Mouse (Mus musculus) stomach, embryonic 15.5 days (tissue): ENCODE results near the gene Zfp637. TPM values are rescaled to one million over a fixed set of nuclear protein-coding genes. Genes with fewer than 3 reads are reported as not detected.
"Not testable (repeated sequence)": the region's sequence is repeated elsewhere in the genome, so short reads cannot be mapped to it uniquely, and the experiment has no call there.

Experiments
- ATAC-seq: fragments of 200-750 bp; cut with Nextera tagmentation; 2 replicates; pipeline ENCODE4 v1.8.0; 2017; ENCODE audit warnings: low read depth, moderate number of reproducible peaks, moderate TSS enrichment; ENCODE audit not compliant: insufficient read depth, low FRiP score
- H3K27ac ChIP-seq: fragments of 300-500 bp; sonication (generic); 2 replicates; pipeline ENCODE4 v1.5.1; 2015; ENCODE audit warnings: mild to moderate bottlenecking, inconsistent platforms
- H3K27me3 ChIP-seq: fragments of 300-500 bp; sonication (generic); replicated peaks from 2 replicates; pipeline ENCODE4 v1.6.1; 2015; ENCODE audit warnings: inconsistent platforms
- H3K36me3 ChIP-seq: fragments of 300-500 bp; sonication (generic); 2 replicates; pipeline ENCODE4 v1.6.1; 2015; ENCODE audit warnings: inconsistent platforms
- H3K4me1 ChIP-seq: fragments of 300-500 bp; sonication (generic); 2 replicates; pipeline ENCODE4 v1.6.1; 2015; ENCODE audit warnings: inconsistent platforms
- H3K4me2 ChIP-seq: fragments of 300-500 bp; sonication (generic); 2 replicates; pipeline ENCODE4 v1.6.1; 2015; ENCODE audit warnings: mild to moderate bottlenecking, inconsistent platforms
- H3K4me3 ChIP-seq: fragments of 300-500 bp; sonication (generic); replicated peaks from 2 replicates; pipeline ENCODE4 v1.5.1; 2015; ENCODE audit warnings: inconsistent platforms
- H3K9ac ChIP-seq: fragments of 300-500 bp; sonication (generic); 2 replicates; pipeline ENCODE4 v1.6.1; 2015; ENCODE audit warnings: inconsistent platforms
- H3K9me3 ChIP-seq: fragments of 300-500 bp; sonication (generic); 2 replicates; pipeline ENCODE4 v1.6.1; 2016; ENCODE audit warnings: inconsistent platforms
- WGBS: fragments of 180-500 bp; shearing (Covaris S2); methylation state at CpG from one replicate; pipeline ENCODE4 v1.1.7; 2015; 5-methylcytosine and 5-hydroxymethylcytosine counted together
- polyA plus RNA-seq: library from polyadenylated mRNA; unstranded; fragments of >200 nt; fragmentation: Nextera tagmentation; extraction: Ambion mirVana; gene quantifications from 2 replicates; pipeline ENCODE4 v1.2.1, GENCODE M21; 2015

Gene Zfp637
- polyA plus RNA-seq, 1 experiment from 2014 or later, result 96.3 TPM

DNA sequence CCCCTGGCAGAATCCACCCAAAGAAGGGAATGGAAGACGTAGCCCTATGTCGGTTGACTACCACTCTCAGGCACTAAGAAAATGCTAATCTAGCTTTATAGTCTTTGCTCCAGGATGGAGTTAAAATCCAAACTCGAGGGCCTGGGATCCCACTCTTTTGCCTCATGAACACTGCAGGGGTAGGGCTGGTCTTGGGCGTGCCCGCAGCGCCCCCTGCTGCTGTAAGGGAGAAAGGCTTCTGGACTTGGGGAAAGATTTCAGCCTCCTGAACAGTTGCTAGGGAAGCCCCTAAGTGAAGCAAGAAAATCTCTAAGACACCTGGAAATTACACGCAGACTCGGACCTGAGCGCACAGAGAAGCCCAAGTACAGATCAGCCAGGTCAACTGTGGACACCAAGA, 12.7 kb upstream of the Zfp637 start:
- no peaks in the 10 kb centered on the region for H3K9me3 ChIP-seq
- no peak overlapping the region for H3K9ac ChIP-seq
- no peaks in the 10 kb centered on the region for H3K4me1 ChIP-seq
- 16% methylated on average over 9 of the region's 9 CpGs for WGBS
- H3K36me3 ChIP-seq, result no peaks in the 10 kb centered on the region
- no peaks in the 10 kb centered on the region for H3K27me3 ChIP-seq
- no peak for ATAC-seq
- H3K27ac ChIP-seq, result no peak overlapping the region
- H3K4me3 ChIP-seq, result no peak overlapping the region
- no peak overlapping the region for H3K4me2 ChIP-seq

DNA sequence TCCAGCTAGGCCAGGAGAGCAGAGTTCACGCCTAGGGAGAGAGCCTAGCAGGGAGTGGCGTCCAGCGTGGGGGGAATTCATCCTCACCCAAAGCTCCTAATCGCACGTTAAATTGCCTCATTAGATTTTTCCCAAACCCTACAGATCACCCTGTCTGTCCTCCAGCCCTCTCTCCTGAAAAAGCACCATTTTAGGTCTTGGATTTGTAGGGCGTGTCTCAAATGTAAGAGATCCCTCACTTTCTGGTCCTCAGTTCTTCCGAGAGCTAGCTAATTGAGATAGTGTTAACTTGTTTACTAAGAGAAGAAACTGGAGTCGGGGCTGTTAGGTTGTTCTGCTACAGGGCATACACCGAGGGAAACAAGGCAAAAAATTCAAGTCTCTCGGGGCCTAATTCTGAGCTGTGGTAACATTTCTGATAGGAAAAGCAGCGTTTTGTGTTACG, 553 bp downstream of the Zfp637 start:
- Histone ChIP-seq H3K27ac (peak overlapping the region; percentile 91), H3K4me2 (peak overlapping the region; percentile 92), H3K27me3 (no peaks in the 10 kb centered on the region), H3K9ac (peak overlapping the region; percentile 95), H3K4me1 (peaks cover 4% of the 10 kb centered on the region; the same call in 1 of the 2 replicates), H3K4me3 (peak overlapping the region; percentile 86), H3K9me3 (no peaks in the 10 kb centered on the region), H3K36me3 (peaks cover 33% of the 10 kb centered on the region)
- ATAC-seq, result no peak; the same call in 1 of the 2 replicates
- WGBS, result 8% methylated on average over 12 of the region's 12 CpGs

DNA sequence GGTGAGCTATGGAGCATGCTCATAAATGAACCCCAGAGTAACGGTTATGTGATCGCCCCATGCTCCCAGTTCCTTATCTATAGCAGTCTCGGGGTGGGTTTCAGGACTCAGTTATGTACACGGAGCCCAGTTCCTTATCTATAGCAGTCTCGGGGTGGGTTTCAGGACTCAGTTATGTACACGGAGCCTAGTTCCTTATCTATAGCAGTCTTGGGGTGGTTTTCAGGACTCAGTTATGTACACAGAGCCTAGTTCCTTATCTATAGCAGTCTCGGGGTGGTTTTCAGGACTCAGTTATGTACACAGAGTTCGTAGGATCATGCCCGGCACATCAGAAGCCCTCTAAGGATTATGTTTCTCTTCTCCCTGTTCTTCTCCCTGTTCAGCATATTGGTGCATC, 3.6 kb downstream of the Zfp637 start:
- no peaks in the 10 kb centered on the region for H3K9me3 ChIP-seq
- WGBS, result 73% methylated on average over 9 of the region's 9 CpGs
- H3K27me3 ChIP-seq, result no peaks in the 10 kb centered on the region
- no peak for ATAC-seq
- H3K4me3 ChIP-seq, result no peak overlapping the region
- H3K36me3 ChIP-seq, result peaks cover 48% of the 10 kb centered on the region
- peaks cover 4% of the 10 kb centered on the region; the same call in 1 of the 2 replicates for H3K4me1 ChIP-seq
- H3K27ac ChIP-seq, result no peak overlapping the region
- no peak overlapping the region for H3K9ac ChIP-seq
- no peak overlapping the region for H3K4me2 ChIP-seq

DNA sequence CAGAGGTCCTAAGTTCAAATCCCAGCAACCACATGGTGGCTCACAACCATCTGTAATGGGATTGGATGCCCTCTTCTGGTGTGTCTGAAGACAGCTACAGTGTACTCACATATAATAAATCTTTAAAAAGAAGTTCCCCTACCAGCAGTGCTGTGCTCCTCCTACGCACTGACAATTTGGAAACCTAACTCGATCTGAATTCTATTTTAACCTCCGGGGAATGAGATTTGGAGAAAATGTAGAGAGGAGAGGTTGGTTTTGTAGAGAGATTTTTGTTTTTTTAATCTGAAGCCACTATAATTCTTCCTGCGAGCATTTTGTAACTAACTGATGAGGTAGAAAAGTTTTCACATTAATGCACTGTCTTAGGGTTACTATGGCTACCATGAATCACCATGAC, 5.7 kb downstream of the Zfp637 start:
- H3K36me3 ChIP-seq, result peaks cover 48% of the 10 kb centered on the region
- not testable (repeated sequence) for H3K4me3 ChIP-seq, ATAC-seq, H3K9me3 ChIP-seq, H3K9ac ChIP-seq, H3K27me3 ChIP-seq, H3K4me2 ChIP-seq, H3K4me1 ChIP-seq, H3K27ac ChIP-seq
- 94% methylated on average over 4 of the region's 4 CpGs for WGBS

DNA sequence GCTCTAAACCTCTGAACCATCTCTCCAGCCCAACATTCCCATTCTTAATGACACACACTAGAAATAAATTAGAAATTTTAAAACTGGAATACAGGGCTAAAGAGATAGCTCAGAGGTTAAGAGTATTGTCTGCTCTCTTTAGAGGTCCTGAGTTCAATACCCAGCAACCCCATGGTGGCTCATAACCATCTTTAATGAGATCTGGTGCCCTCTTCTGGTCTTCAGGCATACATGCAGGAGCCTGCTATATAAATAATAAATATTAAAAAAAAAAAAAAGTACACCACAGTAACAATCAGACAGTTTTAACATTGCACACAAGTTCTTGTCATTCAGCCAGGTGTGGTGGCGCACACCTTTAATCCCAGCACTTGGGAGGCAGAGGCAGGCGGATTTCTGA, 6.8 kb downstream of the Zfp637 start:
- Histone ChIP-seq H3K4me3 (no peak overlapping the region), H3K36me3 (peaks cover 48% of the 10 kb centered on the region), H3K27ac (no peak overlapping the region), H3K4me2 (no peak overlapping the region), H3K4me1 (no peaks in the 10 kb centered on the region), H3K9ac (no peak overlapping the region), H3K27me3 (no peaks in the 10 kb centered on the region), H3K9me3 (no peaks in the 10 kb centered on the region)
- WGBS, result 93% methylated on average over 2 of the region's 2 CpGs
- no peak for ATAC-seq

DNA sequence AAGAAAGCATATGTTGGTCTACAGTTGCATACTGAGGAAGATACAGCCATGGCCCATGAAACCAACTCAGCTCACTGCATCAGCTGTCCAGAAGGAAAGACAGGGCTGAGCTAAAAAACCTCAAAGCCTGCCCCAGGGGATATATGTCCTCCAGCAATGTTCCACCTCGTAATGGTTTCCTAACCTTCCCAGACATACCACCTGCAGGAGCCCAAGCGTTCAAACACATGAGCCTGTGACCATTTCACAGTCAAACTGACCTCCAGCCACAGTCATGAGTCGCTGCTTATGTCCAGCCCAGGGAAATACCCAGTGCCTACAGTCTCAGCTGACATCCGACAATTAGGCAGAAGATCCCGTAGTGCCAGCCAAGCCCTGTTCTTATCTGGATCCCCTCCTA, 7.6 kb downstream of the Zfp637 start:
- Histone ChIP-seq H3K27me3 (no peaks in the 10 kb centered on the region), H3K27ac (no peak overlapping the region)

DNA sequence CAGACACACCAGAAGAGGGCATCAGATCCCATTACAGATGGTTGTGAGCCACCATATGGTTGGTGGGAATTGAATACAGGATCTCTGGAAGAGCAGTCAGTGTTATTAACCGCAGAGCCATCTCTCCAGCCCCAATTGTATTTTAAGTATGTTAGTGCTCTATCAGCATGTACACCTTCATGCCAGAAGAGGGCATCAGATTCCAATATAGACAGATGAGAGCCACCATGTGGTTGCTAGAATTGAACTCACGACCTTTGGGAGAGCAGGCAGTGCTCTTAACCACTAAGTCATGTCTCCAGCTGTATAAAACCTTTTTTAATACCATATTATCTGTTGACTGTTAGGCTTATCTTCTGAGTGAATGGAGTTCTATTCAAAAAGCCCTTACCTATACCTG, 10.8 kb downstream of the Zfp637 start:
- H3K27ac ChIP-seq, result no peak overlapping the region
- no peak overlapping the region for H3K9ac ChIP-seq
- 62% methylated on average over 2 of the region's 2 CpGs for WGBS
- H3K27me3 ChIP-seq, result no peaks in the 10 kb centered on the region
- H3K4me2 ChIP-seq, result no peak overlapping the region
- no peaks in the 10 kb centered on the region for H3K9me3 ChIP-seq
- no peaks in the 10 kb centered on the region for H3K4me1 ChIP-seq
- H3K4me3 ChIP-seq, result no peak overlapping the region
- H3K36me3 ChIP-seq, result peaks cover 13% of the 10 kb centered on the region
- no peak for ATAC-seq

More for the DNA sequence above, 7.6 kb downstream of the Zfp637 start:
- Histone ChIP-seq H3K36me3 (peaks cover 42% of the 10 kb centered on the region), H3K9me3 (no peaks in the 10 kb centered on the region), H3K4me2 (no peak overlapping the region), H3K4me3 (no peak overlapping the region), H3K4me1 (no peaks in the 10 kb centered on the region), H3K9ac (no peak overlapping the region)
- ATAC-seq, result no peak
- WGBS, result 86% methylated on average over 5 of the region's 5 CpGs

DNA sequence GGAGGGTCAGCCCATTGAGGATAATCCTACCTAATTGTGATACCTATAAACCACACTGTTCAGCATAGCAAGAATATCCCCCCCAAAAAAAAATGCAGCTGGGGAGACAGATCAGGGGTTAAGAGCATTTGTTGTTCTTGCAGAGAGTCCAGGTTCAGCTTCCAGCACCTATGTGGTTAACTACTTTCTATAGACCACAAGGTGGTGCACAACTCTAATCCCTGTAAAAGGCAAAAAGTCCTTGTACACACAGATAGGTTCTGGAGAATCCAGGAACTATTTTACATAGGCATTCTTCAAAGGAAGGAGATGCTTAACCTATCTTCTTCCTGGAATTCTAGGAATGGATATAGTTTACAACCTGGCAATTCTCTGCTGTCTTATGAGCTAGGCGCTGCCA, 17.0 kb downstream of the Zfp637 start:
- Histone ChIP-seq H3K9me3 (no peaks in the 10 kb centered on the region), H3K4me2 (no peak overlapping the region), H3K9ac (no peak overlapping the region), H3K4me1 (no peaks in the 10 kb centered on the region), H3K27ac (no peak overlapping the region), H3K27me3 (no peaks in the 10 kb centered on the region), H3K36me3 (no peaks in the 10 kb centered on the region), H3K4me3 (no peak overlapping the region)
- WGBS, result 64% methylated on average over 1 of the region's 1 CpGs
- no peak for ATAC-seq

DNA sequence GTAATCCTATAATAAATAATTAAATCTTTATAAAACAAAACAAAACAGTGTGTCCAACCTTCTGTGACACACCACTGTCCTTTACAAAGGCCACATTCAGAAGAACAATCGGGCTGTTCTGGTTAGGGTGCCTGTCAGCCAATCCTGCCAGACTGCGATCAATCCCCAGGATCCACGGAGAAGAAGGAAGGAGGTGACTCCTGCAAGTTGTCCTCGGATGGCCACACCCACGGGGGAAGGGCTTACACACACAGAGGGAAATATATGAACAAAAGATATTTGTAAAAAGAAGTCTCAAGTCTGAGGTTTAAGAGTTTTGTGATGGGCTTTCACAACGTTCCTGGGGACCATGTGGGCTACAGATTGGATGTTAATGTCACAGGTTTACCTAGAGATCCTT, 20.9 kb downstream of the Zfp637 start, which contains the start of gene Zfp239:
Gene Zfp239, plus strand, starts transcription at position 253 of the 400 bp plus-strand sequence.
- peak within 1 kb of the TSS; percentile 96 for H3K4me2 ChIP-seq
- H3K9ac ChIP-seq, result peak within 1 kb of the TSS; percentile 40; the same call in 1 of the 2 replicates
- no peak within 1 kb of the TSS for H3K27ac ChIP-seq
- H3K27me3 ChIP-seq, result no peaks in the 10 kb centered on the region
- peak within 1 kb of the TSS; percentile 73 for H3K4me3 ChIP-seq
- no peaks in the 10 kb centered on the region for H3K36me3 ChIP-seq
- 59% methylated on average over 6 of the region's 6 CpGs for WGBS
- no peaks in the 10 kb centered on the region for H3K4me1 ChIP-seq
- H3K9me3 ChIP-seq, result no peaks in the 10 kb centered on the region
- 0 out of 2 replicates have a peak, but pooled peaks have one; percentile 28 for ATAC-seq

DNA sequence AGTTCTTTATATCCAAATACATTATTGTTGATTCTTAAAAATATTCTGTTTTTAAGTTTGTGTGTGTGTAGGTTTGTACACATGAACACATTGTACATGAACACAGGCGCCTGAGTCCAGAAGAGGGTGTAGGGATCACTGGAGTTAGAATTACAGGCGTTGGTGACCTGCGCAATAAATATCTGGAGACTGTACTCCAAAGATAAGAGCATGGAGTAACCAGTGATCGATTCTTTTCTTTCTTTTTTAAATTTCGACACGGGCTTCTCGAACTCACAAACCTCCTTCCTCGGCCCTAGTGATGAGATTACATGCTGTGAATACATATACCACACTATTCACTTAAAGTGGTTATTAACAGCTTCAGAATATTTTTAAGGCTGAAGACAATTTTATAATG, 21.5 kb downstream of the Zfp637 start:
- peak; percentile 67; the same call in 1 of the 2 replicates for ATAC-seq
- WGBS, result 75% methylated on average over 8 of the region's 8 CpGs
- H3K4me3 ChIP-seq, result peak overlapping the region; percentile 73; the same call in 1 of the 2 replicates
- H3K9ac ChIP-seq, result no peak overlapping the region
- H3K9me3 ChIP-seq, result no peaks in the 10 kb centered on the region
- H3K27ac ChIP-seq, result no peak overlapping the region
- no peaks in the 10 kb centered on the region for H3K4me1 ChIP-seq
- no peaks in the 10 kb centered on the region for H3K36me3 ChIP-seq
- no peaks in the 10 kb centered on the region for H3K27me3 ChIP-seq
- peak overlapping the region; percentile 96 for H3K4me2 ChIP-seq

DNA sequence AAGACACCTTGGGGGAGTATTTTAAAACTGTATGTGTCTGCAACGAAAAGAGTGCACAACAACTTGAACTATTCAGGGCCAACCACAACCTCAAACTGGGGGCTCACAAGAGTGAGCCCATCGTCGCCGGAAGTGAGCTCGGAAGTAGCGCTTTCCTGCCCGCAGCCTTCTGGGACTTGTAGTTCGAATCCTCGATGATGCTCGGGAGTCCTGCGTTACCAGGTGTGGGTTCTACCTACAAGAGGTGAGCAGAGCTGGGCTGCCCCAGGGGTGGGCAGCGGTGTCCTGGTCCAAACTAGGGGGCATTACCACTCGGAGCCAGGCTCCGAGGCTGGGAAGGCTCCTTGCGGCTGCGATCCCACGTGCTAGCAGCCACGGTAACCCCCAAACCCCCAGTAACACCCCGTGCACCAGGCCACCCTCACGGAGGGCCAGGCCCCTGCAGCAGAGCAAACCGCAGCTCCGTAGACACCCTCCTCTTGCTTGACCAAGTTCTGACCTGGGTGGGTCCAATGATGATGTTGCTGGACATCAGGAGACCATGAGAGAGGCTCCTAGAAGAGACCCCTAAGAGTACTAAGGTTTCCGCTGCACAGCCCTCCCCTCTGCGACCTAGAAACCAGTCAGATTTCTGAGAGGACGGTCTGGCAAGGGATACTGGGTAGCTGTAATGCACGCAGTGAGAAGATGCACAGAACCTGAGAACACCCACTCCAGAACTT, 22.1 kb downstream of the Zfp637 start:
- no peaks in the 10 kb centered on the region for H3K36me3 ChIP-seq
- 3% methylated on average over 26 of the region's 26 CpGs for WGBS
- peak overlapping the region; percentile 96 for H3K4me2 ChIP-seq
- H3K4me3 ChIP-seq, result peak overlapping the region; percentile 73
- H3K27ac ChIP-seq, result no peak overlapping the region
- no peaks in the 10 kb centered on the region for H3K4me1 ChIP-seq
- peak; percentile 86 for ATAC-seq
- H3K27me3 ChIP-seq, result no peaks in the 10 kb centered on the region
- no peaks in the 10 kb centered on the region for H3K9me3 ChIP-seq
- H3K9ac ChIP-seq, result peak overlapping the region; percentile 40; the same call in 1 of the 2 replicates

DNA sequence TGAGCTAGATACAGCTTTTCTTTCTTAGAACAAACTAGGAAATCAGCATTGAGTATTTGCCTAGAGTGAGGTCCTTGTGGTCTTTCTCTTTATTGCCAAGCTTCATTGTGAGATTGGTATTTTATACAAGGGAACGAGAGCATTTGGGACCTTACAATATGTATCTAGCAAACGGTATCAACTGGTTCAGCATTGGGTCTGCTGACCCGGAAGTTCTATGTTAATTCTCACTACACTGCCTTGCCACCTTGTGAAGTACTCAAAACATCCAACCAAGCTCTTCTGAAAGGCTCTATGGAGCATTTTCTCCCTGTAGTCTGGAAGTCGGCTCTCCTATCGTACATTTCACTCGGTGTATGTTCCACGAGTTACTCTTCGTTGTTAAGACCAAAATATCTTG, 22.8 kb downstream of the Zfp637 start:
- H3K27me3 ChIP-seq, result no peaks in the 10 kb centered on the region
- no peak overlapping the region for H3K27ac ChIP-seq
- H3K4me1 ChIP-seq, result no peaks in the 10 kb centered on the region
- H3K36me3 ChIP-seq, result no peaks in the 10 kb centered on the region
- 91% methylated on average over 8 of the region's 8 CpGs for WGBS
- H3K4me2 ChIP-seq, result peak overlapping the region; percentile 96
- no peak overlapping the region for H3K9ac ChIP-seq
- no peak for ATAC-seq
- no peaks in the 10 kb centered on the region for H3K9me3 ChIP-seq
- H3K4me3 ChIP-seq, result peak overlapping the region; percentile 73
